Mouse (Mus musculus) testis, adult 2 months (tissue): ENCODE data around the gene Rpusd3. TPM values are rescaled to one million over a fixed set of nuclear protein-coding genes. Genes with fewer than 3 reads are reported as not detected.

ENCODE experiments used
- H3K27ac ChIP-seq: fragments of 200-500 bp; 2 replicates; pipeline ENCODE4 v1.5.1; 2012; ENCODE audit warnings: low read depth, low read length; ENCODE audit not compliant: control insufficient read depth, insufficient read depth
- H3K27me3 ChIP-seq: fragments of 200-500 bp; 2 replicates; pipeline ENCODE4 v1.6.1; 2012; ENCODE audit warnings: mild to moderate bottlenecking, low read length, moderate library complexity; ENCODE audit not compliant: control insufficient read depth, insufficient read depth
- H3K36me3 ChIP-seq: fragments of 200-500 bp; 2 replicates; pipeline ENCODE4 v1.6.1; 2012; ENCODE audit warnings: mild to moderate bottlenecking, low read length; ENCODE audit not compliant: control insufficient read depth, insufficient read depth
- H3K4me1 ChIP-seq: fragments of 200-500 bp; 2 replicates; pipeline ENCODE4 v1.6.1; 2012; ENCODE audit warnings: low read length; ENCODE audit not compliant: control insufficient read depth, insufficient read depth
- H3K4me3 ChIP-seq: fragments of 200-500 bp; 2 replicates; pipeline ENCODE4 v1.5.1; 2012; ENCODE audit warnings: low read depth, mild to moderate bottlenecking, low read length, moderate library complexity, mixed read lengths; ENCODE audit not compliant: control insufficient read depth
- CTCF ChIP-seq: fragments of 200-500 bp; IDR thresholded peaks from 2 replicates; pipeline ENCODE4 v1.5.1; 2012; ENCODE audit warnings: low read depth, mild to moderate bottlenecking, inconsistent platforms, low read length, moderate library complexity; ENCODE audit not compliant: control insufficient read depth, insufficient read depth, insufficient replicate concordance
- POLR2A ChIP-seq: fragments of 200-500 bp; IDR thresholded peaks from 2 replicates; pipeline ENCODE4 v1.6.1; 2012; ENCODE audit warnings: low read depth, mild to moderate bottlenecking, inconsistent platforms, low read length, moderate library complexity; ENCODE audit not compliant: control insufficient read depth
- polyA plus RNA-seq: library from polyadenylated mRNA; depleted of rRNA; stranded (reverse); fragments of >200 nt; gene quantifications from 2 replicates; pipeline ENCODE4 v1.2.3, GENCODE M21; 2012

The Rpusd3 gene
- polyA plus RNA-seq, 1 experiment = 28.3 TPM

DNA sequence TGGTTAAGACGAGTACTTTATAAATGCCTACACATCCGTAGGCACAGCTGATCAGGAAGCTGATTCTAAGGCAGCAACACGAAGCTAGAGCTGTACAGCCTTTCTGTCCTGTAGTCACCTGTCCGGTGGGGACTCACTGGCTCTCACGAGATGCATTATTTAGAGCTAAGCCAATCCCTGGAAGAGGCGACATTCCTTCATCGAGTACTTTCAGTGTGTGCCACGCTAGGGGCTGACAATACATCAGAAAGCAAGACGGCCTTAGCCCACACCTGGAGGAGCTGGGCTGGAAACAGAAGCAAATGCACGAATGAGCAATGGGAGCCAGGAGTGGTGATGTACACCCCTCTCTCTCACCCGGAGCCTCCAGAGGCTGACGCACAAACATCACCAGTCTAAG is 18.0 kb upstream of the Rpusd3 start:
- Histone ChIP-seq H3K4me1 (no peaks in the 10 kb centered on the region; the same call in 1 of the 2 replicates), H3K4me3 (no peak overlapping the region), H3K27me3 (no peaks in the 10 kb centered on the region), H3K27ac (no peak overlapping the region), H3K36me3 (no peaks in the 10 kb centered on the region)
- TF ChIP-seq POLR2A (no peak), CTCF (no peak)

DNA sequence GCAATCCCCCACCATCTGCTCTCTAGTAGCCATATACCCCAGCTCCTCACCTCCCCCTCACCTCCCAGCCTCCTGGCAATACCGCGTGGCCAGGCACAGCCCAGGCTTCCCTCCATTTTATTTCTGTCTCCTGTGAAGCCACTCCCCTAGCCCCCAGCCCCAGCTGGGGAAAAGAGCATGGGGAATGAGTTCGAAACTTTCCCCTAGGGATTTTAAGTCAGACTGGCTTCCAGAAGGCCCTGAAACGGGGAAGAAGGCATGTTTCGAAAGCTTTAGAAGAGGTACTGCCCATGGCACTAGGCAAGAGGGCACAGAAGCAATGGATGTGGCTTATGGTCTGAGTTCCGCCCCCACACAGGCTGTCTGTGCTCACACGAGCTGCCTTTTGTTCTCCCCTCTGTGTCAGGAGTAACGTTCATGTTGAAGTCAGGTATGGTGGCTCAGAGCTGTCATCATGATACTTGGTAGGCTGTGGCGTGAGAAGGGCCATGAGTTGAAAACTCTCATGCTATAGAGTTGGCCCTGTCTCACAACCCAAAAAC is 16.6 kb upstream of the Rpusd3 start, which contains the start of gene Cidec:
Gene Cidec (minus strand): TSS at position 97 of the 542 bp plus-strand sequence.
- Histone ChIP-seq H3K4me3 (no peak within 1 kb of the TSS), H3K27me3 (no peaks in the 10 kb centered on the region), H3K4me1 (no peaks in the 10 kb centered on the region; the same call in 1 of the 2 replicates), H3K27ac (no peak within 1 kb of the TSS), H3K36me3 (no peaks in the 10 kb centered on the region)
- TF ChIP-seq CTCF = no peak
- TF ChIP-seq POLR2A = no peak

DNA sequence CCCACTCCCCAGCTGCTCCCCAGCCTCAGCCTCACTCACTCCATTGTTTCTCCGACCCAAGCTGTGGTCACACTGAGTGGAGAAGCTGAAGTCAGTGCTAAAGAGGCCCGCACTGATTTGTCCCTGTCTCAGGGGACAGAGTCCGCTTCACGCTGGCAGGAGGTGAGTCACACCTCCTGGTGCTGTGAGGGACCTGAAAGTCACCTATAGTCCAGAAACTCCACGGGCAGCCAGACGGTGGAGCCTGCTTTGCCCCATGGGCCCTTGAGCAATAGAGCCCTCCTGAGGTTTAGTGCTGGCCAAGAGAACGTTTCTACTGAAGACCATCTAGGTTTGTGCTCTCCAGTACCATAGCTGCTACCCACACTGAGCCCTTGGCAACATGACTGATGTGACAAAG is 15.6 kb upstream of the Rpusd3 start:
- TF ChIP-seq POLR2A (no peak), CTCF (no peak)
- Histone ChIP-seq H3K36me3 (no peaks in the 10 kb centered on the region), H3K4me3 (no peak overlapping the region), H3K27ac (no peak overlapping the region), H3K4me1 (no peaks in the 10 kb centered on the region; the same call in 1 of the 2 replicates), H3K27me3 (no peaks in the 10 kb centered on the region)

DNA sequence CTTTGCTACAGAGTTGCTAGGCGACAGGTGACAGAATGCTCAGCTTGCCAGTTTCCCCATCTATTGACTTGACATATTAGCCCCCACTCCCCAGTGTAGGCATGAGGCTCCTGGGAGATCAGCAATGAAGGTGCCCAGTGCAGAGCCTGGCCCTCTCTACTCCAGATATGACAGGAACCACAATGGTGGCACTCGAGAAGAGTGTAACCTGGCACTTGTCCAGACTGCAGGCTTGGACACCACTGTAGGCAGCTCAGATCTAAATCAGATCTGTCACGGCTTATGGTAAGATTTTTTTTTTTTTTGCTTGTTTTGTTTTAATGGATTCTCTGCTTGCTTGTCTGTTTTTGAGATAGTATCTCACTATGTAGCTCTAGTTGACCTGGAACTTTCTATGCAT is 14.5 kb upstream of the Rpusd3 start:
- Histone ChIP-seq H3K27ac (no peak overlapping the region), H3K36me3 (no peaks in the 10 kb centered on the region), H3K27me3 (no peaks in the 10 kb centered on the region), H3K4me3 (no peak overlapping the region), H3K4me1 (no peaks in the 10 kb centered on the region; the same call in 1 of the 2 replicates)
- TF ChIP-seq POLR2A (no peak), CTCF (no peak)

DNA sequence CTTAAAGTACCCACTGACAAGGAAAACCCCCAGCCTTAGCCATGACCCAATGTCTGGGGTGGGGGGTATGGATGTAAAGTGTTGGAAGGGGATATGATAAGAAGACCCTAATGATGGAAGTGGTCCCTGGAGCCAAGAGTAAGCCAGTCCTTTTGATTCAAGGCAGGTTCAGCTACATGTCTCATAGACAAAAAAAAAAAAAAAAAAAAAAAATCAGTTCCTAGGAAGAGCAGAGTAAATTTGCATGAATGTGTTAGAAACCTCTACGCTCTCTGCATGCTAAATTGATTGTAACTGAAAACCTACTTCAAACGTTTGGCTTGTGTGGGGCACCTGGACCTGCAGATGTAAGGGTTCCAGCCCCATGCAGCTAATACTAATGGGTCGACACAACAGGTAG is 12.7 kb upstream of the Rpusd3 start:
- TF ChIP-seq CTCF (no peak), POLR2A (no peak)
- Histone ChIP-seq H3K4me1 (no peaks in the 10 kb centered on the region; the same call in 1 of the 2 replicates), H3K27ac (no peak overlapping the region)

DNA sequence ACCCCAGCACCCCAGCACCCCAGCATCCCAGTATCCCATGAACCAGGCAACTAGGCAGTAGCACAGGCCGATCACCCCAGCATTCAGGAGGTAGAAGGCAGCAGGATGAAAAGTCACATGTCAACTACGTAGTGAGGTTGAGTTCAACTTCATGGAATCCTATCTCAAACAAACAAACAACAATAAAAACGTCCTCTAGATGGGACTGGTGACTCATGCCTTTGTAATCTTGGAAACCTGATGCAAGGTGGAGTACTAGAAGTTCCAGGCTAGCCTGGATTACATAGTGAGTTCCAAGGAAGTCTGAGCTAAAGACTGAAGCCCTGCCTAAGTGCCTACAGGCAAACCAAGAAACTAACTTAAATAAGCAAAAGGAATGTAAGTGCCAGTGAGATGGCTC is 11.7 kb upstream of the Rpusd3 start:
- no peak for TF ChIP-seq CTCF
- TF ChIP-seq POLR2A = no peak
- H3K27me3 ChIP-seq = no peaks in the 10 kb centered on the region
- no peak overlapping the region for H3K4me3 ChIP-seq
- H3K27ac ChIP-seq = no peak overlapping the region
- H3K36me3 ChIP-seq = no peaks in the 10 kb centered on the region
- no peaks in the 10 kb centered on the region; the same call in 1 of the 2 replicates for H3K4me1 ChIP-seq

More for the DNA sequence above, 12.7 kb upstream of the Rpusd3 start:
- Histone ChIP-seq H3K36me3 (no peaks in the 10 kb centered on the region), H3K27me3 (no peaks in the 10 kb centered on the region), H3K4me3 (no peak overlapping the region)

DNA sequence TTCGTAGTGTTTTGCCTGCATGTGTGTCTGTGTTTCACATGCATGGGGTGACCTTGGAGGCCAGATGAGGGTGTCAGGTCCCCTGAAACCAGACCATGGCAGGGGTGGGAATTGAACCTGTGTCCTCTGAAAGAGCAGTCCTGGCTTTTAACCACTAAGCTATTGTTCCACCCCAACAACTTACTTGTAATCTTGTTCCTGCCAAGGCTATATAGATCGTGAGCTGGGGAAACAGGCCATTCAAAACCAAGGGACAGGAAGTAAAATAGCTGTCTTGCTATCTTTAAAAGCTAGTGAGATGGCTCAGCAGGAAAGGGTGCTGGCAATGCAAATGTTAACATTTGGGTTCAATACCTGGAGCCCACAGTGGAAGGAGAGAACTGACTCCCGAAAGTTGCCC is 10.8 kb upstream of the Rpusd3 start:
- Histone ChIP-seq H3K4me3 (no peak overlapping the region), H3K4me1 (no peaks in the 10 kb centered on the region; the same call in 1 of the 2 replicates), H3K27ac (no peak overlapping the region), H3K36me3 (no peaks in the 10 kb centered on the region), H3K27me3 (no peaks in the 10 kb centered on the region)
- no peak for TF ChIP-seq POLR2A
- no peak for TF ChIP-seq CTCF
